Mouse (Mus musculus): ENCODE data around the gene Ccl9. TPM values are rescaled to one million over a fixed set of nuclear protein-coding genes. Genes with fewer than 3 reads are reported as not detected.

Gene Ccl9
- polyA plus RNA-seq, 1 experiment from 2014 or later, result 1.9 TPM

DNA sequence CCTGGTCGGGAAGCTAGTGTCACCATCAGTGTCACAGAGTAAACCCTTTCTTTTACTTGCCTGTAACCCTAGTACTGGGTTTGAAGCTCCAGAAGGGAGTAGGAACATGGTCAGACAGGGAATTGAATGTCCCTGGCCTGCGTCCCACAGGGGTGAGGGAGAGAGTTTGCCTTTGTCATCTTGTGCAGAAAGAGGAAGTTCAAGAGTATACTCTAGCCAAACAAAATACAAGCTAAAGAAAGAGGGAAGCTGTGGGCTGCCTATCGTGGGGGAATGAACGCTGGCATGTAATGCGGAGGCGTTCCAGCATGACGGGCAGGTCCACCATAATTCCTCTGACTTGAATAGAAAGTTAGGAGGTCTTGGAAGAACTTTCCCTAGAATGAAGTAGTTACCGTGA, 6.2 kb downstream of the Ccl9 start:
- Histone ChIP-seq H3K9me3 (ENCODE audit: control insufficient read depth, low read depth, low read length) (no peaks in the 10 kb centered on the region), H3K27ac (ENCODE audit: low read length) (no peak overlapping the region), H3K9ac (replicated peaks; ENCODE audit: low read depth, low read length) (no peak overlapping the region), H3K27me3 (ENCODE audit: control insufficient read depth, insufficient read depth, low read length) (no peaks in the 10 kb centered on the region), H3K4me2 (replicated peaks; ENCODE audit: low read depth, low read length) (no peak overlapping the region), H3K4me3 (ENCODE audit: low read depth, low read length) (no peak overlapping the region), H3K36me3 (ENCODE audit: control insufficient read depth, insufficient read depth, low read length) (no peaks in the 10 kb centered on the region), H3K4me1 (ENCODE audit: control insufficient read depth, insufficient read depth, low read length) (no peaks in the 10 kb centered on the region)
- 91% methylated on average over 8 of the region's 8 CpGs for WGBS
- no peak for ATAC-seq (ENCODE audit: insufficient number of reproducible peaks, insufficient read depth, low FRiP score, low read depth)

DNA sequence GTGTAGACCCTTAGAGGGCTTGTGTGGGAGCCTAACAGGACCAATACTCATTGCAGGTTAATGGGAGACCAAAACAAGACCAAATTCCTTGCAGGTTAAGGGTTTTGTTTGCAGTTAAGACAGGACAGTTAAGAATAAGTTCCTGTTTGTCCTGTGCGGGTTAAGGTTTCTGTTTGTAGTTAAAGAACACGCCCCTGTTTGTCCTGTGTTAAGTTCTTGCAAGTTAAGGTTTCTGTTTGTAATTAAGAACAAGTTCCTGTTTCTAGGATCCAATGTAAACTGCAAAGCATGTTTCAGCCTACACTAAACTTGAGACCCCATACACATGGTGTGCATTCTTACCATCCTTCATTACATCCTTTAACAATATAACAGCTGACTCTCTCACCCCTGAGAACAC, 8.2 kb downstream of the Ccl9 start:
- Histone ChIP-seq H3K36me3 (ENCODE audit: control insufficient read depth, insufficient read depth, low read length) (no peaks in the 10 kb centered on the region), H3K27ac (ENCODE audit: low read length) (no peak overlapping the region), H3K4me2 (replicated peaks; ENCODE audit: low read depth, low read length) (no peak overlapping the region), H3K9ac (replicated peaks; ENCODE audit: low read depth, low read length) (no peak overlapping the region), H3K9me3 (ENCODE audit: control insufficient read depth, low read depth, low read length) (no peaks in the 10 kb centered on the region), H3K4me1 (ENCODE audit: control insufficient read depth, insufficient read depth, low read length) (no peaks in the 10 kb centered on the region), H3K4me3 (ENCODE audit: low read depth, low read length) (no peak overlapping the region), H3K27me3 (ENCODE audit: control insufficient read depth, insufficient read depth, low read length) (no peaks in the 10 kb centered on the region)
- WGBS, result 58% methylated on average over 2 of the region's 2 CpGs
- ATAC-seq (ENCODE audit: insufficient number of reproducible peaks, insufficient read depth, low FRiP score, low read depth), result no peak

DNA sequence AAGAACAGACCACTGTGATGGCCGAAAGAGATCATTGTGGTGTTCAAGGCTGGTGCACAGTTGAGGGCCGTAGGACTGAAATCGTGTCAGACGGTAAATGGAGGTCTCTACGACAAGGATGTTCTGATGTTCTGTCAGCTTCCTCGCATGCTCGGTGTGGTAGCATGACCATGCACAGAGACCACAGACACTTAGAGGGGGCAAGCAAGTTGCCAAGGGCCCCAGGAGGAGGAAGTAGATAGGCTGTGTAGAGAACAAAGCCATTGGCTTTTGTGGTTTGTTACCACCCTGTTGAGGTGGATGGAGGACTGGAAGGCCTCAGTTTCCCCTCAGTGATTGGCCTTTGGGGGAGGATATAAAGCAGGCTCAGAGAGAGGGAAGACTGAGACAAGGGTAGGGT, 9.2 kb downstream of the Ccl9 start:
- H3K4me2 ChIP-seq (replicated peaks; ENCODE audit: low read depth, low read length), result no peak overlapping the region
- no peaks in the 10 kb centered on the region for H3K4me1 ChIP-seq (ENCODE audit: control insufficient read depth, insufficient read depth, low read length)
- no peak overlapping the region for H3K27ac ChIP-seq (ENCODE audit: low read length)
- H3K4me3 ChIP-seq (ENCODE audit: low read depth, low read length), result no peak overlapping the region
- WGBS, result 96% methylated on average over 7 of the region's 7 CpGs
- no peak for ATAC-seq (ENCODE audit: insufficient number of reproducible peaks, insufficient read depth, low FRiP score, low read depth)
- no peaks in the 10 kb centered on the region for H3K27me3 ChIP-seq (ENCODE audit: control insufficient read depth, insufficient read depth, low read length)
- H3K36me3 ChIP-seq (ENCODE audit: control insufficient read depth, insufficient read depth, low read length), result no peaks in the 10 kb centered on the region
- H3K9me3 ChIP-seq (ENCODE audit: control insufficient read depth, low read depth, low read length), result no peaks in the 10 kb centered on the region
- no peak overlapping the region for H3K9ac ChIP-seq (replicated peaks; ENCODE audit: low read depth, low read length)

DNA sequence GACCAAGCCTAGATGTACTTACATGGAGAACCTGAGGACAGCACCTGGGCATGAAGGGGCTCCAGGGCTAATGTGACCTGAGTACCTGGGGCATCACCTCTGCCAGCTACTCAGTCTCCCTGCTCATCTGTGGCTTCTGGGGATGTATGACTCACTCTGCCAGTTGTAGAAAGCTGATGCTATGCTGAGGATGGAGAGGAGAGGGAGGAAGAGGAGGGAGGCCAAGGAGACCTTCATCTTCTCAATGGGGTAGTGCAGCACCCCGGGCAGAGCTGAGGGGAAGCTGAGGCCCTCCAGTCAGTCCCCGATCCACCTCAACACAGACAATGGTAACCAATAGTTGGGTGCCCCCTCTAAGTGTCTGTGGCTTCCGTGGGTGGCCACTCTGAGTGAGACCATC, 9.7 kb downstream of the Ccl9 start:
- Histone ChIP-seq H3K9me3 (ENCODE audit: control insufficient read depth, low read depth, low read length) (no peaks in the 10 kb centered on the region), H3K36me3 (ENCODE audit: control insufficient read depth, insufficient read depth, low read length) (no peaks in the 10 kb centered on the region), H3K4me1 (ENCODE audit: control insufficient read depth, insufficient read depth, low read length) (no peaks in the 10 kb centered on the region), H3K4me2 (replicated peaks; ENCODE audit: low read depth, low read length) (no peak overlapping the region), H3K9ac (replicated peaks; ENCODE audit: low read depth, low read length) (no peak overlapping the region), H3K27me3 (ENCODE audit: control insufficient read depth, insufficient read depth, low read length) (no peaks in the 10 kb centered on the region), H3K4me3 (ENCODE audit: low read depth, low read length) (no peak overlapping the region), H3K27ac (ENCODE audit: low read length) (no peak overlapping the region)
- no peak for ATAC-seq (ENCODE audit: insufficient number of reproducible peaks, insufficient read depth, low FRiP score, low read depth)
- WGBS, result 83% methylated on average over 3 of the region's 3 CpGs

DNA sequence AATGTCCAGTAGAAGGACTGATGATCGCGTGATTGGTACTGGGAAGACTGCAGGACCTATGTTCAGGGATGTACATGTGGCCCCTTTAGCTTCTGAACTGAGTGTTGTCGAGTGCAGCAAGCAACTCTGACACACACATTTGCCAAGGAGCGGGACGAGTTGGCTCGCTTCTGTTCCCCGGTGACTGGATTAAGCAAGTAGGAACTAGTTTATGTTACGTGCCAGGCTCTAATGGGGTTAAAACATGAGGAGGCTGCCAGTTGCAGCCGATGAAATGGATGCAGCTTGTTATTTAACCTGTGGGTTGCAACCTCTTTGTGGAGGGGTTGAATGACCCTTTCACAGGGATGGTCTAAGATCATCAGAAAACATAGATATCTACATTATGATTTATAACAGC, 10.4 kb downstream of the Ccl9 start:
- H3K4me3 ChIP-seq (ENCODE audit: low read depth, low read length), result no peak overlapping the region
- no peaks in the 10 kb centered on the region for H3K9me3 ChIP-seq (ENCODE audit: control insufficient read depth, low read depth, low read length)
- no peak overlapping the region for H3K4me2 ChIP-seq (replicated peaks; ENCODE audit: low read depth, low read length)
- no peaks in the 10 kb centered on the region for H3K4me1 ChIP-seq (ENCODE audit: control insufficient read depth, insufficient read depth, low read length)
- 85% methylated on average over 9 of the region's 9 CpGs for WGBS
- no peak overlapping the region for H3K27ac ChIP-seq (ENCODE audit: low read length)
- no peak overlapping the region for H3K9ac ChIP-seq (replicated peaks; ENCODE audit: low read depth, low read length)
- no peaks in the 10 kb centered on the region for H3K27me3 ChIP-seq (ENCODE audit: control insufficient read depth, insufficient read depth, low read length)
- no peaks in the 10 kb centered on the region for H3K36me3 ChIP-seq (ENCODE audit: control insufficient read depth, insufficient read depth, low read length)
- ATAC-seq (ENCODE audit: insufficient number of reproducible peaks, insufficient read depth, low FRiP score, low read depth), result no peak

DNA sequence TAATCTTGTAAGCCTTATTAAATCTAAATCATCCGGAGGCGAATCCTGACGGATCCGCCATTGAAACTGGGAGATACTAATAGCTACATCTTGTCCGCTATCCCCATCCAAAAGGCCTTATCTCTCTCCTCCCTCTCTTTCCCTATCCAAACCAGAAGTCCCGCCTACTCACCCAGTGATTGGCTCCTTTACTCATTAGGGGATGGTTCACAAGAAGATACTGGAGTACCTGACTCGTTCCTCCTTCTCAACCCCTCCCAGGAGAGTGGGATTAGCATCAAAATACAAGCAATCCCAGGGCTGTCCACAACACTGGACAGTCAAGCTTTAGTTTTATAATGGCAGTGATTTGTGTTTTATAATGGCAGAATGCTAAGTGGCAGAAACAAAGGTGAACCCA, 11.1 kb downstream of the Ccl9 start:
- Histone ChIP-seq H3K27me3 (ENCODE audit: control insufficient read depth, insufficient read depth, low read length) (no peaks in the 10 kb centered on the region), H3K4me2 (replicated peaks; ENCODE audit: low read depth, low read length) (no peak overlapping the region), H3K4me3 (ENCODE audit: low read depth, low read length) (no peak overlapping the region), H3K9me3 (ENCODE audit: control insufficient read depth, low read depth, low read length) (no peaks in the 10 kb centered on the region), H3K27ac (ENCODE audit: low read length) (no peak overlapping the region), H3K36me3 (ENCODE audit: control insufficient read depth, insufficient read depth, low read length) (no peaks in the 10 kb centered on the region), H3K9ac (replicated peaks; ENCODE audit: low read depth, low read length) (no peak overlapping the region), H3K4me1 (ENCODE audit: control insufficient read depth, insufficient read depth, low read length) (no peaks in the 10 kb centered on the region)
- no peak for ATAC-seq (ENCODE audit: insufficient number of reproducible peaks, insufficient read depth, low FRiP score, low read depth)
- 70% methylated on average over 7 of the region's 7 CpGs for WGBS

DNA sequence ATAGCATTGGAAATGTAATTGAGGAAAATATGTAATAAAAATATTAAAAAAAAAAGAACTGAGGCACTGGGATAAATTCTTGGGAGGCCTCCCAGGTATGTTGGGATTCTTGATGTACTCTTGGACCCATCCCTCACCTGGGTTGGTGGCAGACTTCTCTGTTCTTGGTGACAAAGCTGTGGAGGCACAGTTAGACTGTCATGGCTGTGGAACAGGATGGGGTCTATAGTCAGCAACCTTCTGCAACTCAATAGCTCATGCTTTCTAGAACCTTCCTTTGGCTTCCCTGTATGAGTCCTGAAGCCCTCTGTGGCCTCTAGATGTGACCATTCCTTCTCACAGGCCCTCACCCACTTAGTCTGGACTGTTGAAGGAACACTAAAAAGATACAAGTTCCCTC, 11.8 kb downstream of the Ccl9 start:
- no peak overlapping the region for H3K4me3 ChIP-seq (ENCODE audit: low read depth, low read length)
- H3K4me2 ChIP-seq (replicated peaks; ENCODE audit: low read depth, low read length), result no peak overlapping the region
- H3K9me3 ChIP-seq (ENCODE audit: control insufficient read depth, low read depth, low read length), result no peaks in the 10 kb centered on the region
- ATAC-seq (ENCODE audit: insufficient number of reproducible peaks, insufficient read depth, low FRiP score, low read depth), result no peak
- H3K4me1 ChIP-seq (ENCODE audit: control insufficient read depth, insufficient read depth, low read length), result no peaks in the 10 kb centered on the region
- H3K27ac ChIP-seq (ENCODE audit: low read length), result no peak overlapping the region
- no peak overlapping the region for H3K9ac ChIP-seq (replicated peaks; ENCODE audit: low read depth, low read length)
- no peaks in the 10 kb centered on the region for H3K27me3 ChIP-seq (ENCODE audit: control insufficient read depth, insufficient read depth, low read length)
- no peaks in the 10 kb centered on the region for H3K36me3 ChIP-seq (ENCODE audit: control insufficient read depth, insufficient read depth, low read length)

DNA sequence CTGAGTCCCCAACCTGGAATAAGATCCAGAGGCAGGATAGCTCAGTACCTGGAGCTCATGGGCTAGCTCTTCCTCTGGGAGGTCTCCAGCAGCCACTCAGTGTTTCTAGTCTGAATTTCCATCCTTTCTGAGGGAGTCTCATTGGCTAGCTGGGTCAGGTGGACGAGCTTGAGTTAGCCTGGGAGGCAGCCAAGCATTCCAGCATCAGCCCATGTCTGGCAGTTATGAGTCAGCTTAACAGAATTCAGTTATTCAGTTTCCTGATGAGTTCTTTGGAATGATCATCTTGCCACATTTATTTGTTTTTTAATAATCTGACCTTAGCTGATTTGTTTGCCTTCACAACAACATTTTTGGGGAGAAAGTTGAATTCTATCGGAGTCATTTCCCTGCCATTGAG, 14.7 kb downstream of the Ccl9 start:
- H3K4me1 ChIP-seq (ENCODE audit: control insufficient read depth, insufficient read depth, low read length), result no peaks in the 10 kb centered on the region
- 74% methylated on average over 2 of the region's 2 CpGs for WGBS
- ATAC-seq (ENCODE audit: insufficient number of reproducible peaks, insufficient read depth, low FRiP score, low read depth), result no peak

DNA sequence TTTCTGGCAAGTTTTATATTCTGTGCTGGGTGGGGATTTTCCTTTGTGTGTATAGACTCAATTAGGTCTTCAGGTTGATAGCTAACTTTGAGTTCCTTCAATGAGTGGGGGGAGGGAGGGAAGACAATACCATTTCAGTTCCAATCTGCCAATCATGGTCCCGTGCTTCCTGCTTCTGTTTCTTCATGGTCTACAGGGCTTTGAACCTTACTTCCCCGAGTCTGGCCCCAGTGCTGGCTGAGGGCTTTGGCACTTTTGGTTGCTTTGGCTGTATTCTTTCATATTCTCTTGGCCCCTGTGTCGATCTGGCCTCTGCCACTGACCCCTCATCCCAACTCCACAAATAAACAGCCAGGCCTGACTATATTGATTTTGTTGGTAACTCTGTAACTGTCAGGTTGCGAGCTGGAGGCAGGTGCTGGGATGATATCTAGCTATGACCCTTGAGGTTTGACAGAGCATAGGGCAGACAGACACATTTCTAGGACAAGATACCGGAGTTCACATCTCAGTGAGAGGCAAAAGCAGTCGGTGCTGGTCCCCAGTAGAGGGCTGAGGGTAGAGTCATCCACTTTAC, 16.0 kb downstream of the Ccl9 start:
- Histone ChIP-seq H3K9me3 (ENCODE audit: control insufficient read depth, low read depth, low read length) (no peaks in the 10 kb centered on the region), H3K36me3 (ENCODE audit: control insufficient read depth, insufficient read depth, low read length) (no peaks in the 10 kb centered on the region), H3K9ac (replicated peaks; ENCODE audit: low read depth, low read length) (no peak overlapping the region), H3K27ac (ENCODE audit: low read length) (no peak overlapping the region), H3K4me2 (replicated peaks; ENCODE audit: low read depth, low read length) (no peak overlapping the region), H3K4me3 (ENCODE audit: low read depth, low read length) (no peak overlapping the region), H3K27me3 (ENCODE audit: control insufficient read depth, insufficient read depth, low read length) (no peaks in the 10 kb centered on the region), H3K4me1 (ENCODE audit: control insufficient read depth, insufficient read depth, low read length) (no peaks in the 10 kb centered on the region)
- ATAC-seq (ENCODE audit: insufficient number of reproducible peaks, insufficient read depth, low FRiP score, low read depth), result no peak
- WGBS, result 60% methylated on average over 6 of the region's 6 CpGs

More for the DNA sequence above, 14.7 kb downstream of the Ccl9 start:
- Histone ChIP-seq H3K4me3 (ENCODE audit: low read depth, low read length) (no peak overlapping the region), H3K9ac (replicated peaks; ENCODE audit: low read depth, low read length) (no peak overlapping the region), H3K27ac (ENCODE audit: low read length) (no peak overlapping the region), H3K27me3 (ENCODE audit: control insufficient read depth, insufficient read depth, low read length) (no peaks in the 10 kb centered on the region), H3K9me3 (ENCODE audit: control insufficient read depth, low read depth, low read length) (no peaks in the 10 kb centered on the region), H3K4me2 (replicated peaks; ENCODE audit: low read depth, low read length) (no peak overlapping the region), H3K36me3 (ENCODE audit: control insufficient read depth, insufficient read depth, low read length) (no peaks in the 10 kb centered on the region)
